Mouse (Mus musculus) kidney, postnatal 36 days (tissue): ENCODE results near the gene Nt5c1a.
A peak's percentile ranks its signal among the peaks of the same experiment; 100 is the strongest.

ENCODE experiments used
- DNase-seq, 2 experiments: peaks; one replicate each; pipeline ENCODE4 v3.0.0; 2021 to 2022; ENCODE audit warnings: mixed read lengths in 2 of 2

Nt5c1a gene

GRCm38 (mm10) chr4:123212330-123212729 lies 11.0 kb downstream of the Nt5c1a start:
- DNase-seq, result no peak

GRCm38 (mm10) chr4:123213975-123214374 lies 12.7 kb downstream of the Nt5c1a start:
- DNase-seq, result no peak

GRCm38 (mm10) chr4:123215367-123215766 lies 14.1 kb downstream of the Nt5c1a start:
- DNase-seq, result no peak

DNA sequence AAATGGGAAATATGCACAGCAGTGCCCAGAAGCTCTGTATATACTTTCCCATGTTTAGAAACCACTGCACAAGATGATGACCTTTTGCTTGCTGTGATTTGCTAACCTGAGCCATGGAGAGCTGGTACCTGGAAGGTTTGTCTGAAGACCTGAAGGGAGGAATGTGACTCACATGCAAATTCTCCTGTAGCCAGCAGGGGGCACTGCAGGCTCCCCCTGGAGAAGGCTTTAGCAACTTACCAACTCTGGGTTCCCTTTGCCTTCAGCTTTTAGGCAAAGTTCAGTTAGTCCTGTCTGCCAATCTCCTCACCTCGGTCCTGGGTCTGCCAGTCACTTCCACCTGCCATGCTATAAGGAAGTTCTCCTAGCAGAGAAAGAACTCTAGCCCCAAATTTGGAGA lies 15.5 kb downstream of the Nt5c1a start:
- peak in 1 of 2 experiments; percentile 70 for DNase-seq

DNA sequence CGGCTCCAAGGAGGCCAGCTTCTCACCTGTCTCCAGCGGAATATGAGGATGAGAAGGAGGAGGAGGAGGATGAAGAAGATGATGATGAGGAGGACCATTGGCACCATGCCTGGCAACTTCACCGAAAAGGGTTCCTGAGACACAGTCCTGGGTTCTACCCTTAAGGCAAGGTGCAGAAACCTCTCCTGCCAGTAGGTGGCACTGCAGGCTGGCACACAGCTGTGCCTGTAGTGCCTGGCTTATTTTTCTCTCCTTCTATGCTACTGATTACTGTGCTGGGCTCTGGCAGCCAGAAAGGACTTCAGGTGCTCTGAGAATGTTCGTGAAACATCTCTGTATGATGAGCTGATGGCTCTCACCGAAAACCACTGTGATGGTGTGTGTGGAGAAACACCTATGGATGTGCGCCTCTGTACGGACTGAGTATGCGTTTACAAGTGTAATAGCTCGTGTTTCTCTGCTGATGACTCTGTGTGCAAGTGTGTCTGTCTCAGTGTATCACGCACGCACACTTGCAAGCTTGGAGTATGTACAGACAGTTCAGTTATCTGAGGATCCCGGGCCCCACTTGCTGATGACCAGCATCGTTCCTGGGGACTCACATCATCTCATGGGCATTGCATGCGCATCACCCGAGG lies 18.5 kb downstream of the Nt5c1a start:
- DNase-seq, result peak; percentile 52 to 83

GRCm38 (mm10) chr4:123220637-123221036 lies 19.3 kb downstream of the Nt5c1a start:
- DNase-seq, result no peak

- DNase-seq, result peak in 1 of 2 experiments; percentile 62
These were observed 22.0 kb downstream of the Nt5c1a start for GRCm38 (mm10) chr4:123223309-123223708.

- no peak for DNase-seq
These were observed 24.6 kb downstream of the Nt5c1a start for GRCm38 (mm10) chr4:123225718-123226403.

- no peak for DNase-seq
These were observed 26.4 kb downstream of the Nt5c1a start for GRCm38 (mm10) chr4:123227707-123228106.

DNA sequence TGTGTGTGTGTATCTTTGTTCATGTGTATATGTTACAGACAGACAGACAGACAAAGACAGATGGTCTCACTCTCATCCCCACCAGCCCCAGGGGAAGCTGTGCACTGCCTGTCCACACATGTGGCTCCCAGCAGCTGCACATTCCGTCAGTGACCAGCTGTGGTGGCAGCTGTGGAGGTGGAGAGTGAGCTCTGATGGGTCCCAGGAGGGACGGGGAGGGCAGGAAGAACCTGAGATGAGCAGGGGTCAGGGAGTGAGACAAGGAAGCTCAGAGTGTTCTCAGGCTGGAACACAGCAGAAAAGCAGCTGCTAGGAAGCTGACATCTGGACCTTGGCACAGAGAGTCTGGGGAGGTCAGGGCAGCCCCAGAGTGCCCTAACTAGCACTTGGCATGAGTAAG lies 27.0 kb downstream of the Nt5c1a start:
- DNase-seq, result peak in 1 of 2 experiments; percentile 34

- no peak for DNase-seq
These were observed 27.9 kb downstream of the Nt5c1a start for GRCm38 (mm10) chr4:123229166-123229565.

DNA sequence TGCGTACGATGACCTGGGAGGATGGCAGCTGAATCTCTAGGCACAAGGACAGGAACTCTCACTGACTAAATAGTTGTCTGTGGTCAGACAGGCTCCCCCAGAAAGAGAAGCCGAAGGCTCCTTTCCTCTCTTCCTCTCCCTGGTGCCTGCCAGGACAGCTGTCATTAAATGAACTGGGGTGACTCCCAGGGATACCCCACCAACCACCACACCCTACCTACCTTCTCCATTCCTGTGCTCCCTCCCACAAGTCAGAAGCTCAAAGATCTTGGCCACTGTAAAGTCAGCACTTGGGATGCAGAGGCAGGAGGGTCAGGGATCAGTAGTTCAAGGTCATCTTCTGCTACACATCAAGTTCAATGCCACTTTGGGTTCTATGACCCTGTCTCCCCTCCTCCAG lies 31.5 kb downstream of the Nt5c1a start:
- DNase-seq, result no peak

DNA sequence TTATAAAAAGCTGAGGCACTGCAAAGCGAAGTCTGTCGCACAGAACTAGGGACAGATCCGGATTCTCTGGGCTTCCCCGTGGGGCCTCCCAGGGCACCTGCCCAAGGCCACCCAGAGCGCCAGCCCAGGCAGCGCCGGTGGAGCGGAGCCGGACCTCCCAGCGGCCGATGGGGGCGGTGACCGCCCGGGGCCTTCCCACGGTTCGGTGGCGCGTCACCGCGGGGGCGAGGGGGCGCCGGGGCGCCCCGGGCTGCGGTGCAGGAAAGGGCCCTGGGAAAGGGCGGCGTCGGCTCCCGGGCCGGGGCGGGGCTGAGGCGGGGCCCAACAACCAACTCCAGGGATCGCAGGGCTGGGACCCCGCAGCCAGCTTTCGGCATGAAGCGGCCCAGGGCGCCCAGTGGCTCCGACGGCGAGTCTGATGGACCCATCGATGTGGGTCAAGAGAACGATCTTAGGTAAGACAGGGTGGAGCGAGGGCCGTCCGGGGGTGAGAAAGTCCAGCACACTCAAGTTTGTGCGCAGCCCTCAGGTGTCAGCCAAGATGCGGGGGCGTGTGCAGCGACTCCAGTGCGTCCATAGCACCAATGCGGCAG lies 32.3 kb downstream of the Nt5c1a start, which contains the start of gene Heyl:
Gene Heyl (plus strand): TSS at position 65 of the 593 bp plus-strand sequence.
- DNase-seq, result peak; percentile 63 to 84

DNA sequence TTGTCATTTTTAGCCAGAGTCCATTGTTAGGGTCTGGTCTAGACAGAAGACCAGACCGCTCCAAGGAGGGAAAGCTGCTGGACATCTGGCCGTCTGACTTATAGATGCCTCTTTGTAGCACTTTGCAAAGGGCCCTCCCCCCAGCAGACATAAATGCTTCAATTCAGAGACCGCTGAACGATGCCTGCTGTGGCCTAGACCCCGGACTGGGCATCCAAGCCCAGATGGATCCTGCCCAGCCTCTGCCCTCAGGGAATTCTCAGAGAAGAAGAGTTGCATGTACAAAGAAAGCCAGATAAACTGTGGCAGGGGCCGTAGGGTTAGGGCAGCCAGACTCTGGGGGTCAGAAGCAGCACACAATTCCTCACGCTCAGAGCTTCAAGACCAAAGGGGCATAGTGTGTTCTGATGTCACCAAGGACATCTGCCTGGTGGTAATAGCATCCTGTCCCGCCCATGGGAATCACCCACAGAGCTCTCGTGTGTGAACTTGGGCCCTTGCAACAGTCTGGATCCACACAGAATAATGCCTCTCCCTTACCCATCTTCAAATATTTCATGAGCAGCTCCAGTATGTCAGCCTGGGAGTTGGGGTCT lies 34.6 kb downstream of the Nt5c1a start:
- DNase-seq, result no peak

DNA sequence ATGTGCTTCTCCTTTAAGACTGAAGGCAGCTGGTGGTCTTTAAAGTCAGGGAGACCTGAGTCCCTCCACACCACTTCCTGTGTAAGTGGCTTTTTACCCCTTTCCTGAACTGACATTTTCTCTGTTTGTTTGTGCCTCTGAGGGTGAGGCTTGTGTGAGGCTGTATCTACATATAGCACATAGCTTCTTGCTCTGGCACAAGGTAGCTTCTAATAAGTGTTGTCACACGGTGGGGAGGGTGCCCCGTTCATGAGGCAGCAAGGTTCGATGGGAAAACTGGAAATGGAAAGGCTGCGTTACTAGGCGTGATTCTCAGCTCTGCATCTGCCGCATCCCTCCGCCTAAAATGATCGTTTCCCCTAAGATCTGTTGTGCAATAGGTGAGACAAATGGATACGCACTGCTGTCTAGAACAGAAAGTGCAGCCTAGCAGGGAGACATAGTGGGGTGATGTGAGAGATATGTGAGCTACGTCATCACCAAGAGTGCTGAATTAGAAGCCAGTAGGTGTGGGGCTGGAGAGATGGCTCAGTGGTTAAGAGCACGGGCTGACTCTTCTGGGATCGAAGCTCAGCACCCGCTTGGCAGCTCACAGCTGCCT lies 35.2 kb downstream of the Nt5c1a start:
- no peak for DNase-seq

- DNase-seq, result peak in 1 of 2 experiments; percentile 20
These were observed 36.3 kb downstream of the Nt5c1a start for GRCm38 (mm10) chr4:123237386-123238266.

- DNase-seq, result peak; percentile 40 to 67
These were observed 38.3 kb downstream of the Nt5c1a start for GRCm38 (mm10) chr4:123239361-123240203.

GRCm38 (mm10) chr4:123246221-123246620 lies 44.9 kb downstream of the Nt5c1a start:
- no peak for DNase-seq

DNA sequence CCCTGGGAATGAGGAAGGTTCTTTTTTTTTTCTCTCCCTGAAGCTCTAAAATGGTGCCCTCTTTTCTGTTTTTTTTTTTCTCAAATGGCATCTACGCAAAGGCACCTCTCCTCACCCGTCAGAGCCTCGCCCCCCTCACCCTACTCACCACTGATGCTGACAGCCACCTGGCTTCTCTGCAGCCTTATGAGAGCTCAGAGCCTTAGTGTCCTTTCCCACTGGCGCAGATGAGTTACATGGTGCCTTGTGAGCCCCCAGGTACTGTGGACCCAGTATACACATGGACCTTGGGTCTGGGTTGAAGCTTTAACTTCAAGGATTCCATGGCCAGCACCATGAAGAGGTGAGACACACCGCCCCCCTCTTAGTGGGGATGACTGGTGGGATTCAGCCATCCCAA lies 45.3 kb downstream of the Nt5c1a start:
- DNase-seq, result no peak

GRCm38 (mm10) chr4:123247147-123247880 lies 46.0 kb downstream of the Nt5c1a start:
- peak; percentile 34 to 36 for DNase-seq
